Mouse (Mus musculus) heart, adult 2 months (tissue): Measurements from ENCODE around the gene Cul3.

Experiments
- CTCF ChIP-seq: fragments of 200-600 bp; IDR thresholded peaks from 2 replicates; pipeline ENCODE4 v1.8.1; 2022; ENCODE audit warnings: antibody characterized with exemption, mild to moderate bottlenecking, moderate library complexity
- POLR2A ChIP-seq: fragments of 200-500 bp; IDR thresholded peaks from 2 replicates; pipeline ENCODE4 v1.6.1; 2011; ENCODE audit warnings: mild to moderate bottlenecking, low read depth, low read length, control low read depth; ENCODE audit not compliant: insufficient read depth

GRCm38 (mm10) chr1:80244123-80244522, 96.2 kb downstream of the Cul3 start:
- peak; percentile 74 for TF ChIP-seq CTCF
- TF ChIP-seq POLR2A = no peak
